Mouse (Mus musculus) heart, embryonic 13.5 days (tissue): ENCODE data around the gene Gm5129. TPM values are rescaled to one million over a fixed set of nuclear protein-coding genes. Genes with fewer than 3 reads are reported as not detected.

Experiments used
- ATAC-seq: fragments of 200-750 bp; cut with Nextera tagmentation; 2 replicates; pipeline ENCODE4 v1.8.0; 2017; ENCODE audit warnings: moderate TSS enrichment; ENCODE audit not compliant: insufficient number of reproducible peaks, low FRiP score, low TSS enrichment; ENCODE audit errors: extremely low read depth
- H3K27ac ChIP-seq: fragments of 300-500 bp; sonication (generic); replicated peaks from 2 replicates; pipeline ENCODE4 v1.5.1; 2015; ENCODE audit warnings: moderate library complexity, mild to moderate bottlenecking, inconsistent platforms
- H3K27me3 ChIP-seq: fragments of 300-500 bp; sonication (generic); replicated peaks from 2 replicates; pipeline ENCODE4 v1.6.1; 2015; ENCODE audit warnings: mild to moderate bottlenecking, inconsistent platforms
- H3K36me3 ChIP-seq: fragments of 300-500 bp; sonication (generic); 2 replicates; pipeline ENCODE4 v1.6.1; 2015; ENCODE audit warnings: mild to moderate bottlenecking, inconsistent platforms
- H3K4me1 ChIP-seq: fragments of 300-500 bp; sonication (generic); 2 replicates; pipeline ENCODE4 v1.6.1; 2015; ENCODE audit warnings: inconsistent platforms
- H3K4me2 ChIP-seq: fragments of 300-500 bp; sonication (generic); 2 replicates; pipeline ENCODE4 v1.6.1; 2015; ENCODE audit warnings: inconsistent platforms, mild to moderate bottlenecking, moderate library complexity
- H3K4me3 ChIP-seq: fragments of 300-500 bp; sonication (generic); 2 replicates; pipeline ENCODE4 v1.5.1; 2015; ENCODE audit warnings: moderate library complexity, mild to moderate bottlenecking, inconsistent platforms
- H3K9ac ChIP-seq: fragments of 300-500 bp; sonication (generic); 2 replicates; pipeline ENCODE4 v1.6.1; 2015; ENCODE audit warnings: inconsistent platforms, mild to moderate bottlenecking, moderate library complexity
- H3K9me3 ChIP-seq: fragments of 300-500 bp; sonication (generic); 2 replicates; pipeline ENCODE4 v1.6.1; 2016; ENCODE audit warnings: inconsistent platforms
- WGBS: fragments of 180-500 bp; shearing (Covaris S2); methylation state at CpG from one replicate; pipeline ENCODE4 v1.1.7; 2015; ENCODE audit warnings: mixed read lengths; 5-methylcytosine and 5-hydroxymethylcytosine counted together
- polyA plus RNA-seq: library from polyadenylated mRNA; unstranded; fragments of >200 nt; fragmentation: Nextera tagmentation; extraction: Ambion mirVana; gene quantifications from 2 replicates; pipeline ENCODE4 v1.2.1, GENCODE M21; 2015

The Gm5129 gene
- polyA plus RNA-seq, 1 experiment from 2014 or later: not detected

DNA sequence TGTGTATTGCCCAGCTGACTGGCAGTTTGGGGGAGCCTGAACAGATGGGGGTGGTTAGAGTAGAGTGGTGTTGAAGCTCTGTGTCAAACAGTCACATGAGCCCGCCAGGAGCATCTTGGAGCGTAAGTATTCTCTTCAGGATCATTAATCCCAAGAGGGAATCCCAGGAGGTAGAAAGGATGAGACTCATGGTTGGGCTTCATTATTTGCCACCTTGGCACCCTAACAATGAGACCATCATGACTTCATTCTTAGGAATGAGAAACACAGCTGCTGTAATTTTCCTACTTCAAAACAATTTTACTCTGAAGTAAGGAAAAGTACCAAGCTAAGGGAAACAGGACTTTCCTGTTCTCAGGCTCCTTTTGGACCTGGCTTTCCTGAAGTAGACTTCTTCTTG is 10.4 kb downstream of the Gm5129 start:
- Histone ChIP-seq H3K27ac (no peak overlapping the region), H3K4me3 (no peak overlapping the region), H3K9ac (no peak overlapping the region), H3K36me3 (no peaks in the 10 kb centered on the region), H3K4me2 (no peak overlapping the region), H3K27me3 (no peaks in the 10 kb centered on the region), H3K4me1 (no peaks in the 10 kb centered on the region), H3K9me3 (no peaks in the 10 kb centered on the region)
- no peak for ATAC-seq
- 83% methylated on average over 2 of the region's 2 CpGs for WGBS

DNA sequence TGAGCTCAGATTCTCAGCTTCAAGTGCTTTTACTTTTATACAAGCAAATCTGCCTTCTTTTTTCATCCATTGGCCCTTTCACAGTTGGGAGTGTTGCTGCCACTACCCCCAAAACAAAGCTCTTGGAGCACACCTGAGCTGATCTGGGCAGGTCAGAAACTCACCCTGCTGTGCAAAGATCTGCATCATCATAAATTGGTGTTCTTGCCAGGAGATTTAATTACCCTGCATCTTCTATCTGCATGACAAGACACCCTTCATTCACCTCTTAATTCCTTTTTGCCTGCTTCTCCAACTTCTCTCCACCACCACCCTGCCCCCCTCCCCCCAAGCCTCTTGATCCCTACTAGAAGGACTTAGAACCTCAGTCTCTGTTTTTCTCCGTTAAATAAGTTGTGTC is 14.6 kb downstream of the Gm5129 start:
- Histone ChIP-seq H3K4me1 (no peaks in the 10 kb centered on the region), H3K4me3 (no peak overlapping the region), H3K36me3 (no peaks in the 10 kb centered on the region), H3K4me2 (no peak overlapping the region), H3K27me3 (no peaks in the 10 kb centered on the region), H3K9ac (no peak overlapping the region), H3K9me3 (no peaks in the 10 kb centered on the region), H3K27ac (no peak overlapping the region)
- ATAC-seq: no peak
- 32% methylated on average over 1 of the region's 1 CpGs for WGBS

DNA sequence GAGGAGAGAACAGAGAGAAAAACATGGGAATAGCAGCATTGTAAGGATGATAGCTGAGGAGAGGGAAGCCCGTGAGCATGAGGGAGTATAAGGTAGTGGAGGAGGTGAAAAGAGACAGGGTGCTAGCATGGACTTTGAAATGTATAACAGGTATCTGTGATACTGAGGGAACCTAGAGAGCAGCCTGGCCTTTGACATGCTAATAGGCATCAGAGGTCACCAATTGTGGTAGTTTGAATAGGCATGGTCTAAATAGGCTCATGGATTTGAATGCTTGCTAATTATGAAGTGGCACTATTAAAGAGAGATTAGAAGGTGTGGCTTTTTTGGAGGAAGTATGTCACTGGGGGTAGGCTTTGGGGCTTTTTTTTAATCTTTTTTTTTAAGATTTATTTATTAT is 22.8 kb downstream of the Gm5129 start:
- H3K4me3 ChIP-seq: no peak overlapping the region
- H3K36me3 ChIP-seq: no peaks in the 10 kb centered on the region
- H3K9ac ChIP-seq: no peak overlapping the region
- WGBS: 47% methylated on average over 1 of the region's 1 CpGs
- no peaks in the 10 kb centered on the region for H3K9me3 ChIP-seq
- H3K4me1 ChIP-seq: no peaks in the 10 kb centered on the region
- H3K4me2 ChIP-seq: no peak overlapping the region
- ATAC-seq: no peak
- no peaks in the 10 kb centered on the region for H3K27me3 ChIP-seq
- no peak overlapping the region for H3K27ac ChIP-seq

DNA sequence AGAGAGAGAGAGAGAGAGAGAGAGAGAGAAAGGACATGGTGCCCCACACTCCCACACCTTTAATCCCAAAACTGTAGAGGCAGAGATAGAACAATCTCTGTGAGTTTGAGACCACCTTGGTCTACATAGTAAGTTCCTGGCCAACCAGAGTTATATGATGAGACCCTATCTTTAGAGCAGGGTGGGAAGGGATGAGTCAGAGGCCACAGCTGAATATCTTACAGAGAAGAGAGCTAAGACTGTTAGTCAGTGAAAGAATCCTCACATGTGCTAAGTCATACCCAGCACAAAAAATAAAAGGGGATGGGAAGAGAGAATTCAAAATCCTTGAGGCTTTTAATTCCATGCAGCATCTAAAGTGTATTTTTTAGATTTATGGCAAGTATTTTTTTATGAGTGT is 24.1 kb downstream of the Gm5129 start:
- no peaks in the 10 kb centered on the region for H3K4me1 ChIP-seq
- H3K4me3 ChIP-seq: no peak overlapping the region
- H3K27me3 ChIP-seq: no peaks in the 10 kb centered on the region
- no peak for ATAC-seq
- H3K27ac ChIP-seq: no peak overlapping the region
- H3K9me3 ChIP-seq: no peaks in the 10 kb centered on the region
- H3K4me2 ChIP-seq: no peak overlapping the region
- no peak overlapping the region for H3K9ac ChIP-seq
- H3K36me3 ChIP-seq: no peaks in the 10 kb centered on the region

DNA sequence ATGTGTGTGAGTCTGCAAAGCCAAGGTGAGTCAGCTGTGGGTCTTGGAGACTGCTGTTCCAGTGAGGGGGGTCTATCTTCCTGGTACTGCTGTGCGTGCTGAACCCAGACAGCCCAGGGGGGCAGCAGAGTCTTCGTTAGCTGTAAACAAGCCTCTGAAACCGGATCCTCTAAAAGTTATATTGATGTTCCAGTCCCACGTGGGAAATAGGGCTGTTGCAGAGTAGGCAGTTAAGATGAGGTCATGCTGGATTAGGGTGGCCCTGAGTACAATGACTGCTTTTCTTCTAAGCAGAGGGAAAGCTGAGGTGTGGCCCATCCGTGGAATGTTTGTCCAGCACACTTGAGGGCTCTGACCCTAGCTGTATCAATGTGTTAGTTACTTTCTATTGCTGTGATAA is 27.5 kb downstream of the Gm5129 start:
- no peak overlapping the region for H3K27ac ChIP-seq
- no peak overlapping the region for H3K4me2 ChIP-seq
- no peak overlapping the region for H3K9ac ChIP-seq
- no peaks in the 10 kb centered on the region for H3K36me3 ChIP-seq
- H3K9me3 ChIP-seq: no peaks in the 10 kb centered on the region
- no peaks in the 10 kb centered on the region for H3K4me1 ChIP-seq
- ATAC-seq: no peak
- H3K27me3 ChIP-seq: no peaks in the 10 kb centered on the region
- H3K4me3 ChIP-seq: no peak overlapping the region
- whole genome bisulfite sequencing: 23% methylated on average over 5 of the region's 5 CpGs

DNA sequence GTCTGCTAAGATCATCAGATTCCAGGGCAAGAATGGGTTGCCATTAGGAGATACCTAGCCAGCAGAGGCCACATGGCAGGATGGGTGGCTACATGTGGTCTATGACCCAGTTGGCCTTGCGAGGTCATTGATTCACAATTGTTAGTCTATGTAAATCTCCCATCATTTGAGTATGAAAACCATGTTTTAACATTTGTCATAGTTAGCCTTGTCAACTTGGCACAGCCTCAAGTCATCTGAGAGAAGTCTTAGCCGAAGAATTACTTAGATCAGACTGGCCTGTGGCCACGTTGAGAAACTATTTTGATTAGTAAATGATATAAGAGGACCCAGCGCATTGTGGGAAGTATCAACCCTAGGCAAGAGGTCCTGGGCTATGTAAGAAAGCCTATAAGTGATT is 28.5 kb downstream of the Gm5129 start:
- no peaks in the 10 kb centered on the region for H3K36me3 ChIP-seq
- WGBS: 71% methylated on average over 4 of the region's 4 CpGs
- H3K4me1 ChIP-seq: no peaks in the 10 kb centered on the region
- no peak overlapping the region for H3K4me2 ChIP-seq
- no peaks in the 10 kb centered on the region for H3K9me3 ChIP-seq
- H3K4me3 ChIP-seq: no peak overlapping the region
- no peaks in the 10 kb centered on the region for H3K27me3 ChIP-seq
- no peak overlapping the region for H3K27ac ChIP-seq
- no peak overlapping the region for H3K9ac ChIP-seq
- ATAC-seq: no peak

DNA sequence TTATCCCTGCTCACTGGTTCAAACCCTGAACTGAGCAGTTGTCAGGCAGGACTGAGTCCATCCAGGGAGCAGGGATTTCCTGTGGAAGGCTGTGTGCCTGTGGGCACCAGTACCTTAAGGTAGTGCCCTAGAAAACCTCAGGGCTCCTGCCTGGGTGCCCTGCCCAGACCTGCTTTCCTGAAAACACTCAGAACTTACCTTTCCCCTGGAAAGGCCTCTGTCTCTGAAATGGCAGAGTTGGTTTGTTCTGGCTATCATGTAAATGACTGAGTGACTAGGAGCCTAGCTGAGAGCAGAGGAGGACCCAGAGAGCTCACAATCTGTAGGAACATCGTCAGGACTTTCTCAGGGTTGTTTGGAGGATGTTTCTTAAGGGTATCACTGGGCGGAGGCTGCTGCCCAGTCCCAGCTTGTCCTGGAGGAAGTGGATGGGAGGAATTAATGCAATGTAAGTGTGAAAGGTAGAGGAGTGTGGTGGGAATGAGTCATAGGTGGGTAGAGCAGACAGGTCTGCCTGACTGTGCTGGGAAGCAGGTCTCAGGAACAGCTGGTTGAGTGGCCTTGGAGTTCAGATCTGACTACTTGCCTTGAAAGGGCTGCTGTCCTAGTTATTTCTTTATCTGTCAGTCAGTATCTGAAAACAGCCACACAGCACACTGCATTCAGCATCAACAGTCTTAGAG is 36.1 kb downstream of the Gm5129 start:
- WGBS: 56% methylated on average over 2 of the region's 2 CpGs
- Histone ChIP-seq H3K27me3 (0 out of 2 replicates have a peak, but pooled peaks cover 3% of the 10 kb centered on the region), H3K9me3 (no peaks in the 10 kb centered on the region), H3K4me1 (no peaks in the 10 kb centered on the region), H3K4me2 (no peak overlapping the region), H3K4me3 (no peak overlapping the region), H3K27ac (no peak overlapping the region), H3K9ac (no peak overlapping the region), H3K36me3 (no peaks in the 10 kb centered on the region)
- no peak for ATAC-seq

DNA sequence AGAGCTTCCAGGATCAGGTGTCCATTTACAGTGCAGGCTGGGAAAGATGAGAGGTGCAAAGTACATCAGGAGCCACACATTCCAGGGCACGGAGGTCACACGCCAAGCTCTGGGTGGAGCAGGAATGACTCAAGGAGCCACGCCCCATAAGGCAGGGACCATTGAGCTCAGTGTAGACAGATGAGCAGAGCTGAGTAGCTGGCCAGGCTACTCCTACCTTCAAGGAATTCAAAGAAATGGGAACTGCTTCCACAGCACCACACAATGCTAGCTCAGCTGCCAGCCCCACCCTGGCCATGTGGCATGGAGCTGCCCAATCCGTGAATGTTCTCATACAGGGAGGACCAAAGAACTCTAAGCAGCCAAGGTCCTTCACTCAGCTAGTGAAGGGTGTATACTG is 37.2 kb downstream of the Gm5129 start:
- Histone ChIP-seq H3K4me3 (no peak overlapping the region), H3K9me3 (no peaks in the 10 kb centered on the region), H3K27ac (no peak overlapping the region), H3K4me2 (no peak overlapping the region), H3K27me3 (0 out of 2 replicates have a peak, but pooled peaks cover 3% of the 10 kb centered on the region), H3K36me3 (no peaks in the 10 kb centered on the region), H3K9ac (no peak overlapping the region), H3K4me1 (no peaks in the 10 kb centered on the region)
- WGBS: 74% methylated on average over 4 of the region's 4 CpGs
- ATAC-seq: no peak

DNA sequence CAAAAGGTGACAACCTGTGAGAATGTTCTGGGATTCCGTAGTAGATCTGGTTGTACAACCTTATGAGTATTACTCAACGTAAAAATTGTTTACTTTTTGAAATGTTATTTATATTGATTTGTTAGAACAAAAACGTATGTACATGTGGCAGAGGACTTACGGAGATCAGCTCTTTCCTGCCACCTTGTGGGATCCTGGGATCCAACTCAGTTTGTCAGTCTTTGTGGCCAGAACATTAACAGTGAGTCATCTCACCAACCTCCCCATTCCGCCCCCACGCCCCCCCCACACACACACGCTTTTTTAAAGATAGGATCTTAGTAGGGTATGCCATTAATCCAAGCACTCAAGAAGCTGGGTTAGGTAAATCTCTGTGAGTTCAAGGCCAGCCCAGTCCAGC is 47.4 kb downstream of the Gm5129 start:
- WGBS: 47% methylated on average over 7 of the region's 7 CpGs
- Histone ChIP-seq H3K4me1 (no peaks in the 10 kb centered on the region), H3K27ac (no peak overlapping the region), H3K9me3 (no peaks in the 10 kb centered on the region), H3K27me3 (no peaks in the 10 kb centered on the region), H3K4me3 (no peak overlapping the region), H3K4me2 (no peak overlapping the region), H3K9ac (no peak overlapping the region), H3K36me3 (no peaks in the 10 kb centered on the region)
- ATAC-seq: no peak

DNA sequence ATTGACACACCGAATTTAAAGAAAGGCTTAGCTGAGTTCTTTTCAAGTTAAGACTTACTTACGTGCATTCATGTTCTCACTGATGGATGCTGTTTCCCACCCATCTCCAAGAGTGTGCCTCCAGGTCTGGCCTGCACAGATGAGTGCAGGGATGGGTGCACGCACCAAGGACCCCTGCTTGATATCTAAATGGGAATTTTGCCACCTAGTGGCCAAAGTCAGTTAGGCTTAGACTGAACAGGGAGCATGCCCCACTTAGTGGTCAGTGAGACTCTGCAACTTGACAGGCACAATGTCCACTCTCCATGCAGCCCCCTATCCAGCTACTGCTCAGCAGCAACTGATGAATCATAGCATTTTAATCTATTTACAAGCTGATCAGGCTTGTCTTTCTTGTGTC is 48.1 kb downstream of the Gm5129 start:
- Histone ChIP-seq H3K4me1 (no peaks in the 10 kb centered on the region), H3K4me2 (no peak overlapping the region), H3K9ac (no peak overlapping the region), H3K4me3 (no peak overlapping the region), H3K27me3 (no peaks in the 10 kb centered on the region), H3K27ac (no peak overlapping the region), H3K36me3 (no peaks in the 10 kb centered on the region), H3K9me3 (no peaks in the 10 kb centered on the region)
- 52% methylated on average over 3 of the region's 3 CpGs for WGBS
- no peak for ATAC-seq
